Mouse (Mus musculus) embryonic facial prominence, embryonic 15.5 days (tissue): ENCODE results near the gene Ropn1l. TPM values are rescaled to one million over a fixed set of nuclear protein-coding genes. Genes with fewer than 3 reads are reported as not detected.

Source experiments
- polyA plus RNA-seq: library from polyadenylated mRNA; unstranded; fragments of >200 nt; fragmentation: Nextera tagmentation; extraction: Ambion mirVana; gene quantifications from 2 replicates; pipeline ENCODE4 v1.2.1, GENCODE M21; 2015

Ropn1l gene
- polyA plus RNA-seq, 1 experiment from 2014 or later: 5.8 TPM

Other genes with a start within 250 kb of the Ropn1l start
- gene Dap, start 229.4 kb downstream of the Ropn1l start, polyA plus RNA-seq: 111 and 115 TPM in 2 replicates
- gene Ankrd33b, start 86.0 kb downstream of the Ropn1l start, polyA plus RNA-seq: 0.80 and 1.1 TPM in 2 replicates
- gene March6, start 77.3 kb upstream of the Ropn1l start, polyA plus RNA-seq: 24.5 and 25.1 TPM in 2 replicates
- gene Cmbl, start 111.7 kb upstream of the Ropn1l start, polyA plus RNA-seq: 4.3 and 5.6 TPM in 2 replicates
- 452 and 454 TPM in 2 replicates for gene Cct5, start 148.1 kb upstream of the Ropn1l start, polyA plus RNA-seq
- 15.7 and 16.9 TPM in 2 replicates for gene Fam173b, start 148.1 kb upstream of the Ropn1l start, polyA plus RNA-seq